Mouse (Mus musculus) lung, postnatal 0 days (tissue): ENCODE measurements around the gene Nell1.

Experiments
- CTCF ChIP-seq: IDR thresholded peaks from 2 replicates; pipeline ENCODE4 v1.5.1; 2016; ENCODE audit warnings: antibody characterized with exemption, mild to moderate bottlenecking
- EP300 ChIP-seq: IDR thresholded peaks from 2 replicates; pipeline ENCODE4 v1.6.1; 2016; ENCODE audit warnings: antibody characterized with exemption, mild to moderate bottlenecking, control low read depth

- no peak for TF ChIP-seq EP300
- TF ChIP-seq CTCF = no peak
These were observed 285.4 kb downstream of the Nell1 start for GRCm38 (mm10) chr7:50260016-50260415.
